Mouse (Mus musculus) midbrain, postnatal 0 days (tissue): ENCODE data around the gene Prn. TPM values are rescaled to one million over a fixed set of nuclear protein-coding genes. Genes with fewer than 3 reads are reported as not detected.

Experiments used
- ATAC-seq: fragments of 200-750 bp; cut with Nextera tagmentation; 2 replicates; pipeline ENCODE4 v1.8.0; 2017; ENCODE audit warnings: moderate number of reproducible peaks, mild to moderate bottlenecking, moderate TSS enrichment, moderate library complexity; ENCODE audit not compliant: low FRiP score
- DNase-seq: peaks from one replicate; pipeline ENCODE4 v3.0.0-alpha.2; 2015; ENCODE audit warnings: low spot score
- H3K27ac ChIP-seq: fragments of 300-500 bp; sonication (generic); 2 replicates; pipeline ENCODE4 v1.5.1; 2014; ENCODE audit warnings: low read depth, mild to moderate bottlenecking, low read length, mixed read lengths
- H3K27me3 ChIP-seq: fragments of 300-500 bp; sonication (generic); 2 replicates; pipeline ENCODE4 v1.6.1; 2014; ENCODE audit warnings: low read length, control low read depth, mixed read lengths; ENCODE audit not compliant: insufficient read depth
- H3K36me3 ChIP-seq: fragments of 300-500 bp; sonication (generic); 2 replicates; pipeline ENCODE4 v1.6.1; 2014; ENCODE audit warnings: low read length, control low read depth, mixed read lengths; ENCODE audit not compliant: insufficient read depth
- H3K4me1 ChIP-seq: fragments of 300-500 bp; sonication (generic); 2 replicates; pipeline ENCODE4 v1.6.1; 2014; ENCODE audit warnings: mild to moderate bottlenecking, control low read depth, antibody characterized with exemption, low read length, mixed read lengths; ENCODE audit not compliant: insufficient read depth
- H3K4me2 ChIP-seq: fragments of 300-500 bp; sonication (generic); 2 replicates; pipeline ENCODE4 v1.6.1; 2014; ENCODE audit warnings: low read depth, mild to moderate bottlenecking, low read length, mixed read lengths; ENCODE audit not compliant: poor library complexity, severe bottlenecking
- H3K4me3 ChIP-seq: fragments of 300-500 bp; sonication (generic); 2 replicates; pipeline ENCODE4 v1.5.1; 2014; ENCODE audit warnings: low read depth, mild to moderate bottlenecking, low read length, moderate library complexity
- H3K9ac ChIP-seq: fragments of 300-500 bp; sonication (generic); replicated peaks from 2 replicates; pipeline ENCODE4 v1.6.1; 2014; ENCODE audit warnings: mild to moderate bottlenecking, low read length, moderate library complexity, mixed read lengths; ENCODE audit not compliant: poor library complexity, severe bottlenecking
- H3K9me3 ChIP-seq: fragments of 300-500 bp; sonication (generic); 2 replicates; pipeline ENCODE4 v1.6.1; 2016; ENCODE audit warnings: low read length, control low read depth
- CTCF ChIP-seq: IDR thresholded peaks from 2 replicates; pipeline ENCODE4 v1.5.1; 2016; ENCODE audit warnings: antibody characterized with exemption, mild to moderate bottlenecking
- WGBS: fragments of 180-500 bp; shearing (Covaris S2); extraction: QIAGEN DNeasy Blood & Tissue Kit; methylation state at CpG from one replicate; pipeline ENCODE4 v1.1.7; 2014; 5-methylcytosine and 5-hydroxymethylcytosine counted together
- polyA plus RNA-seq: library from polyadenylated mRNA; unstranded; fragments of >200 nt; fragmentation: Nextera tagmentation; extraction: Ambion mirVana; gene quantifications from 2 replicates; pipeline ENCODE4 v1.2.1, GENCODE M21; 2015
- total RNA-seq: library from RNA; depleted of rRNA; stranded (reverse); fragments of >200 nt; gene quantifications from 2 replicates; pipeline ENCODE4 v1.2.3, GENCODE M21; 2014; rRNA removed

Gene Prn
- not detected in 2 replicates for total RNA-seq
- 0.22 TPM in 1 of 2 replicates, not detected in the other for polyA plus RNA-seq

- Histone ChIP-seq H3K9ac (peak within 1 kb of the TSS; percentile 91), H3K9me3 (no peaks in the 10 kb centered on the region), H3K27ac (peak within 1 kb of the TSS; percentile 97), H3K36me3 (no peaks in the 10 kb centered on the region), H3K27me3 (no peaks in the 10 kb centered on the region), H3K4me3 (peak within 1 kb of the TSS; percentile 75), H3K4me2 (peak within 1 kb of the TSS; percentile 65), H3K4me1 (peaks cover 11% of the 10 kb centered on the region)
- peak; percentile 95 for ATAC-seq
- WGBS: 3% methylated on average over 52 of the region's 52 CpGs
- peak; percentile 25; the same call in 1 of the 2 replicates for TF ChIP-seq CTCF
- DNase-seq: peak; percentile 96
Observed at GRCm38 (mm10) chr2:131909683-131910572, at the start of gene Prn, which contains the start of gene Prnp. TSS of gene Prn (plus strand) at chr2:131909957. TSS of gene Prnp (plus strand) at chr2:131909928.

- H3K4me2 ChIP-seq: no peak overlapping the region
- ATAC-seq (peak; percentile 69), DNase-seq (peak; percentile 67)
- H3K27me3 ChIP-seq: no peaks in the 10 kb centered on the region
- no peak overlapping the region for H3K9ac ChIP-seq
- peak; percentile 40 for TF ChIP-seq CTCF
- H3K27ac ChIP-seq: 0 out of 2 replicates have a peak overlapping the region, but pooled peaks have one; percentile 55
- no peaks in the 10 kb centered on the region for H3K36me3 ChIP-seq
- WGBS: 27% methylated on average over 3 of the region's 3 CpGs
- no peaks in the 10 kb centered on the region for H3K4me1 ChIP-seq
- H3K4me3 ChIP-seq: no peak overlapping the region
- no peaks in the 10 kb centered on the region for H3K9me3 ChIP-seq
Observed at GRCm38 (mm10) chr2:131862617-131863275, 47.0 kb upstream of the Prn start.

- H3K4me2 ChIP-seq: no peak overlapping the region
- H3K36me3 ChIP-seq: no peaks in the 10 kb centered on the region
- H3K9me3 ChIP-seq: no peaks in the 10 kb centered on the region
- TF ChIP-seq CTCF: no peak
- ATAC-seq (no peak), DNase-seq (no peak)
- H3K27me3 ChIP-seq: no peaks in the 10 kb centered on the region
- WGBS: 83% methylated on average over 3 of the region's 3 CpGs
- no peaks in the 10 kb centered on the region for H3K4me1 ChIP-seq
- no peak overlapping the region for H3K4me3 ChIP-seq
- H3K9ac ChIP-seq: no peak overlapping the region
- H3K27ac ChIP-seq: no peak overlapping the region
Observed at GRCm38 (mm10) chr2:131863472-131863871, 46.3 kb upstream of the Prn start.

DNA sequence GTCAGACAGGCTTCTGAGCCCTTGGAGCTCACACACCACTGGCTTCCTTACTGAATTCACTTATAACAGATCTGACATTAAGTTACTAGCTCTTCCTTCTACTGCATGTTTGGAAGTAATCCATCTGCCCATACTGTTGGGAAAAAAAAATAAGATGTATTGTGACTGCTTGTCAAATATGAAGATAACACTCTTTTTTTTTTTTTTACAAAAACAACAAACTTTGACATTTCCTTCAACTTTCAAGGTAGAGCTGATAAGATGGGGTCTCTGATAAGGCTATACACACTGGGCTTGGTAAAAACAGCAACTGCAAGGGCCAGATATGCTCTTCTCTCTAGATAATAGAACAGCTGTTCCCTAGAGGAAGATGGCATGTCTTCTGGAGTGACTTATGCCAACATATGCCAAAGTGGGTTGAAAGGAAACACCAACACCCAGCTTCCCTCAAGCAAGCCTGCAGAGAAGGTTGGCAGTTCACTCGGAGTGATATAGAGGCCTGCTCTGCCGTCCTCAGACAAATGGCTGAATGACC lies 45.4 kb upstream of the Prn start:
- Histone ChIP-seq H3K9me3 (no peaks in the 10 kb centered on the region), H3K27me3 (no peaks in the 10 kb centered on the region), H3K27ac (no peak overlapping the region), H3K4me1 (no peaks in the 10 kb centered on the region), H3K9ac (no peak overlapping the region), H3K4me3 (no peak overlapping the region), H3K36me3 (no peaks in the 10 kb centered on the region), H3K4me2 (no peak overlapping the region)
- no peak for TF ChIP-seq CTCF
- DNase-seq: no peak
- no peak for ATAC-seq
- 90% methylated on average over 2 of the region's 2 CpGs for WGBS

- no peak for TF ChIP-seq CTCF
- Histone ChIP-seq H3K9me3 (no peaks in the 10 kb centered on the region), H3K36me3 (no peaks in the 10 kb centered on the region), H3K27ac (no peak overlapping the region), H3K9ac (no peak overlapping the region), H3K4me1 (no peaks in the 10 kb centered on the region), H3K27me3 (no peaks in the 10 kb centered on the region), H3K4me2 (no peak overlapping the region), H3K4me3 (no peak overlapping the region)
- no peak for ATAC-seq
- no peak for DNase-seq
Observed at GRCm38 (mm10) chr2:131866676-131867075, 43.1 kb upstream of the Prn start.
